Mouse (Mus musculus): ENCODE measurements at regions not wholly inside any gene's neighbourhood (a gene's known extent, or its start where the extent isn't known, plus 50 kb on each side); places are given as distances from the start of the nearest gene placed in this dataset.

GRCm38 (mm10) chr13:35226944-35227343, 200.0 kb upstream of the Eci2 start:
- Histone ChIP-seq H3K9ac (no peak overlapping the region), H3K4me3 (no peak overlapping the region), H3K4me1 (replicated peaks) (no peaks in the 10 kb centered on the region), H3K27me3 (no peaks in the 10 kb centered on the region), H3K27ac (no peak overlapping the region), H3K4me2 (no peak overlapping the region), H3K36me3 (no peaks in the 10 kb centered on the region), H3K9me3 (no peaks in the 10 kb centered on the region)
- WGBS: 81% methylated on average over 1 of the region's 1 CpGs
- ATAC-seq (ENCODE audit: low FRiP score): no peak

GRCm38 (mm10) chr13:35229601-35230000, 202.7 kb upstream of the Eci2 start:
- no peak overlapping the region for H3K4me3 ChIP-seq
- WGBS: 85% methylated on average over 2 of the region's 2 CpGs
- ATAC-seq (ENCODE audit: low FRiP score): no peak

GRCm38 (mm10) chr13:35233636-35234035, 206.7 kb upstream of the Eci2 start:
- H3K27ac ChIP-seq: no peak overlapping the region
- no peak overlapping the region for H3K4me3 ChIP-seq
- ATAC-seq (ENCODE audit: low FRiP score): no peak
- H3K27me3 ChIP-seq: no peaks in the 10 kb centered on the region
- no peaks in the 10 kb centered on the region for H3K36me3 ChIP-seq
- no peaks in the 10 kb centered on the region for H3K9me3 ChIP-seq
- no peak overlapping the region for H3K9ac ChIP-seq
- H3K4me2 ChIP-seq: no peak overlapping the region
- WGBS: 84% methylated on average over 1 of the region's 1 CpGs
- no peaks in the 10 kb centered on the region for H3K4me1 ChIP-seq (replicated peaks)

More at GRCm38 (mm10) chr13:35229601-35230000, 202.7 kb upstream of the Eci2 start:
- H3K9ac ChIP-seq: no peak overlapping the region
- H3K4me1 ChIP-seq (replicated peaks): no peaks in the 10 kb centered on the region
- no peaks in the 10 kb centered on the region for H3K9me3 ChIP-seq
- H3K36me3 ChIP-seq: no peaks in the 10 kb centered on the region
- no peak overlapping the region for H3K4me2 ChIP-seq
- H3K27me3 ChIP-seq: no peaks in the 10 kb centered on the region
- H3K27ac ChIP-seq: no peak overlapping the region

- Histone ChIP-seq H3K36me3 (no peaks in the 10 kb centered on the region), H3K27ac (no peak overlapping the region), H3K9me3 (no peaks in the 10 kb centered on the region), H3K4me1 (replicated peaks) (no peaks in the 10 kb centered on the region), H3K27me3 (no peaks in the 10 kb centered on the region), H3K4me3 (no peak overlapping the region), H3K9ac (no peak overlapping the region), H3K4me2 (no peak overlapping the region)
- WGBS: 69% methylated on average over 2 of the region's 2 CpGs
- ATAC-seq (ENCODE audit: low FRiP score): no peak
Observed at GRCm38 (mm10) chr13:35241443-35241842, 214.5 kb upstream of the Eci2 start.

- ATAC-seq (ENCODE audit: low FRiP score): no peak
- Histone ChIP-seq H3K4me2 (no peak overlapping the region), H3K4me3 (no peak overlapping the region), H3K27ac (no peak overlapping the region), H3K9ac (no peak overlapping the region), H3K4me1 (replicated peaks) (no peaks in the 10 kb centered on the region), H3K27me3 (no peaks in the 10 kb centered on the region), H3K9me3 (no peaks in the 10 kb centered on the region), H3K36me3 (no peaks in the 10 kb centered on the region)
Observed at GRCm38 (mm10) chr13:35243946-35244345, 217.1 kb upstream of the Eci2 start.

GRCm38 (mm10) chr13:35257386-35257785, 230.5 kb upstream of the Eci2 start:
- Histone ChIP-seq H3K4me2 (no peak overlapping the region), H3K4me3 (no peak overlapping the region), H3K4me1 (replicated peaks) (no peaks in the 10 kb centered on the region), H3K27ac (no peak overlapping the region), H3K9me3 (no peaks in the 10 kb centered on the region), H3K27me3 (no peaks in the 10 kb centered on the region), H3K9ac (no peak overlapping the region), H3K36me3 (no peaks in the 10 kb centered on the region)
- no peak for ATAC-seq (ENCODE audit: low FRiP score)
- WGBS: 67% methylated on average over 2 of the region's 2 CpGs

GRCm38 (mm10) chr13:35258720-35259119, 231.8 kb upstream of the Eci2 start:
- no peak overlapping the region for H3K4me2 ChIP-seq
- no peaks in the 10 kb centered on the region for H3K27me3 ChIP-seq
- H3K4me3 ChIP-seq: no peak overlapping the region
- no peak for ATAC-seq (ENCODE audit: low FRiP score)
- H3K9ac ChIP-seq: no peak overlapping the region
- 97% methylated on average over 1 of the region's 1 CpGs for WGBS
- H3K36me3 ChIP-seq: no peaks in the 10 kb centered on the region
- no peaks in the 10 kb centered on the region for H3K9me3 ChIP-seq
- no peak overlapping the region for H3K27ac ChIP-seq
- no peaks in the 10 kb centered on the region for H3K4me1 ChIP-seq (replicated peaks)

- H3K9ac ChIP-seq: no peak overlapping the region
- H3K9me3 ChIP-seq: no peaks in the 10 kb centered on the region
- H3K4me1 ChIP-seq (replicated peaks): no peaks in the 10 kb centered on the region
- no peak overlapping the region for H3K4me2 ChIP-seq
- 79% methylated on average over 1 of the region's 1 CpGs for WGBS
- no peak for ATAC-seq (ENCODE audit: low FRiP score)
- H3K36me3 ChIP-seq: no peaks in the 10 kb centered on the region
- H3K4me3 ChIP-seq: no peak overlapping the region
- no peak overlapping the region for H3K27ac ChIP-seq
- H3K27me3 ChIP-seq: no peaks in the 10 kb centered on the region
Observed at GRCm38 (mm10) chr13:35283959-35284358, 257.1 kb upstream of the Eci2 start.

GRCm38 (mm10) chr13:35302088-35302487, 275.2 kb upstream of the Eci2 start:
- Histone ChIP-seq H3K9ac (no peak overlapping the region), H3K4me1 (replicated peaks) (no peaks in the 10 kb centered on the region), H3K4me3 (no peak overlapping the region), H3K27ac (no peak overlapping the region), H3K4me2 (no peak overlapping the region), H3K27me3 (no peaks in the 10 kb centered on the region), H3K9me3 (no peaks in the 10 kb centered on the region), H3K36me3 (no peaks in the 10 kb centered on the region)
- 76% methylated on average over 1 of the region's 1 CpGs for WGBS
- no peak for ATAC-seq (ENCODE audit: low FRiP score)

GRCm38 (mm10) chr13:35316772-35317171, 289.9 kb upstream of the Eci2 start:
- H3K9me3 ChIP-seq: no peaks in the 10 kb centered on the region
- no peaks in the 10 kb centered on the region for H3K27me3 ChIP-seq
- no peak overlapping the region for H3K4me3 ChIP-seq
- H3K4me1 ChIP-seq (replicated peaks): no peaks in the 10 kb centered on the region
- H3K27ac ChIP-seq: no peak overlapping the region
- no peaks in the 10 kb centered on the region for H3K36me3 ChIP-seq
- no peak overlapping the region for H3K9ac ChIP-seq
- H3K4me2 ChIP-seq: no peak overlapping the region
- ATAC-seq (ENCODE audit: low FRiP score): no peak
- WGBS: 95% methylated on average over 1 of the region's 1 CpGs

- Histone ChIP-seq H3K4me2 (peak overlapping the region; percentile 11; the same call in 1 of the 2 replicates), H3K36me3 (no peaks in the 10 kb centered on the region), H3K4me1 (replicated peaks) (0 out of 2 replicates have a peak, but pooled peaks cover 3% of the 10 kb centered on the region), H3K9ac (no peak overlapping the region), H3K27ac (no peak overlapping the region), H3K9me3 (no peaks in the 10 kb centered on the region), H3K4me3 (no peak overlapping the region), H3K27me3 (no peaks in the 10 kb centered on the region)
- 53% methylated on average over 10 of the region's 10 CpGs for WGBS
- no peak for ATAC-seq (ENCODE audit: low FRiP score)
Observed at GRCm38 (mm10) chr13:35326682-35327242, 299.9 kb upstream of the Eci2 start.

- WGBS: 79% methylated on average over 2 of the region's 2 CpGs
- ATAC-seq (ENCODE audit: low FRiP score): no peak
Observed at GRCm38 (mm10) chr13:35328320-35328719, 301.4 kb upstream of the Eci2 start.

GRCm38 (mm10) chr13:35330926-35331325, 304.0 kb upstream of the Eci2 start:
- no peak overlapping the region for H3K4me2 ChIP-seq
- WGBS: 18% methylated on average over 1 of the region's 1 CpGs
- 0 out of 2 replicates have a peak, but pooled peaks cover 3% of the 10 kb centered on the region for H3K4me1 ChIP-seq (replicated peaks)
- no peak overlapping the region for H3K4me3 ChIP-seq
- H3K9me3 ChIP-seq: no peaks in the 10 kb centered on the region
- no peak overlapping the region for H3K9ac ChIP-seq
- no peak overlapping the region for H3K27ac ChIP-seq
- ATAC-seq (ENCODE audit: low FRiP score): no peak
- no peaks in the 10 kb centered on the region for H3K27me3 ChIP-seq
- no peaks in the 10 kb centered on the region for H3K36me3 ChIP-seq

More at GRCm38 (mm10) chr13:35328320-35328719, 301.4 kb upstream of the Eci2 start:
- H3K4me1 ChIP-seq (replicated peaks): 0 out of 2 replicates have a peak, but pooled peaks cover 3% of the 10 kb centered on the region
- no peaks in the 10 kb centered on the region for H3K27me3 ChIP-seq
- no peak overlapping the region for H3K9ac ChIP-seq
- no peaks in the 10 kb centered on the region for H3K36me3 ChIP-seq
- no peaks in the 10 kb centered on the region for H3K9me3 ChIP-seq
- no peak overlapping the region for H3K27ac ChIP-seq
- no peak overlapping the region for H3K4me3 ChIP-seq
- no peak overlapping the region for H3K4me2 ChIP-seq

Data from hindbrain, embryonic 13.5 days (tissue).